Mouse (Mus musculus) cortical plate, adult 2 months (tissue): ENCODE data around the gene Kcnt1.

Experiments used
- CTCF ChIP-seq: fragments of 200-500 bp; IDR thresholded peaks from 2 replicates; pipeline ENCODE4 v1.5.1; 2011; ENCODE audit warnings: mild to moderate bottlenecking, control low read depth, low read length; ENCODE audit not compliant: insufficient read depth; ENCODE audit errors: extremely low read depth
- POLR2A ChIP-seq: fragments of 200-500 bp; IDR thresholded peaks from 2 replicates; pipeline ENCODE4 v1.6.1; 2011; ENCODE audit warnings: mild to moderate bottlenecking, low read length, control low read depth; ENCODE audit not compliant: insufficient read depth; ENCODE audit errors: extremely low read depth

DNA sequence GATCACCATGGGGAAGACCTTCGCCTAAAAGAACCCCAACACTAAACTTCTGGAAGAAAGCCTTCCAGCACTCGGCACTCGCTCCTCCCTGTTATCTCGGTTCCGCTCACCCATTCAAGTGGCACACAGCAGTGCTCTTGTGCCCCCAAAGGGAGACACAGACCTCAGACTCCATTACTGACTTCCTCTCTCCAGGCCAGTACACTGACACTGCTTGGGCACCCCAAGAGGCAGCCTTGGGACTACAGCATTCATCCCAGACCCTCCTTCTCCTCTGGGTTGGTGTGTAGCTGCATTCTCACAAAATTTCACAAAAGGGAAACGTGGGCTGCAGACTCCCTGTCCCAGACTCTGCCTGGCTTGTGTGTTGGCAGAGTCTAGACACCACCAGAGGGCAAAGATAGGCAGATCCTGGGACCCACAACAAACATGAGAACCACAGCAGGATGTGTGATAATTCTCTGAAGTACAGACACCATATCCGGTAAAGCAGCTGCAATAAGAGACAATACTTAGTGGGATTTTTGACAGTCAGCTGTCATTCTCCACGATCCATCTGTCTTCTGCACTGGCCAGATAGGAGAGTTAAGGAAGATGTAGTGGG is 35.1 kb upstream of the Kcnt1 start:
- no peak for TF ChIP-seq CTCF
- no peak for TF ChIP-seq POLR2A
